Mouse (Mus musculus) bone marrow macrophage, adult 2 months (primary cell): ENCODE data around the gene ccdc198.

ENCODE experiments used
- CTCF ChIP-seq: IDR thresholded peaks from 2 replicates; pipeline ENCODE4 v1.5.1; 2012; ENCODE audit warnings: low read depth, mild to moderate bottlenecking, low read length, moderate library complexity
- POLR2A ChIP-seq: IDR thresholded peaks from 2 replicates; pipeline ENCODE4 v1.6.1; 2012; ENCODE audit warnings: mild to moderate bottlenecking, low read depth, low read length, borderline replicate concordance

GRCm38 (mm10) chr14:49171867-49172581 is 73.2 kb downstream of the ccdc198 start, which contains the start of gene Naa30:
- TF ChIP-seq POLR2A (peak; percentile 10; the same call in 1 of the 2 replicates), CTCF (no peak)
